Mouse (Mus musculus) liver, embryonic 15.5 days (tissue): ENCODE data around the gene Ttll2. TPM values are rescaled to one million over a fixed set of nuclear protein-coding genes. Genes with fewer than 3 reads are reported as not detected.
"Not testable (repeated sequence)": the region's sequence is repeated elsewhere in the genome, so short reads cannot be mapped to it uniquely, and the experiment has no call there.

Experiments used
- ATAC-seq: fragments of 200-750 bp; cut with Nextera tagmentation; 2 replicates; pipeline ENCODE4 v1.8.0; 2017; ENCODE audit warnings: moderate number of reproducible peaks, mild to moderate bottlenecking, moderate library complexity; ENCODE audit not compliant: insufficient read depth
- H3K27ac ChIP-seq: fragments of 300-500 bp; sonication (generic); replicated peaks from 2 replicates; pipeline ENCODE4 v1.5.1; 2015; ENCODE audit warnings: mild to moderate bottlenecking, inconsistent platforms
- H3K27me3 ChIP-seq: fragments of 300-500 bp; sonication (generic); 2 replicates; pipeline ENCODE4 v1.6.1; 2015; ENCODE audit warnings: mild to moderate bottlenecking, inconsistent platforms
- H3K36me3 ChIP-seq: fragments of 300-500 bp; sonication (generic); replicated peaks from 2 replicates; pipeline ENCODE4 v1.6.1; 2015; ENCODE audit warnings: moderate library complexity, mild to moderate bottlenecking, inconsistent platforms
- H3K4me1 ChIP-seq: fragments of 300-500 bp; sonication (generic); replicated peaks from 2 replicates; pipeline ENCODE4 v1.6.1; 2015; ENCODE audit warnings: inconsistent platforms
- H3K4me2 ChIP-seq: fragments of 300-500 bp; sonication (generic); 2 replicates; pipeline ENCODE4 v1.6.1; 2015; ENCODE audit warnings: moderate library complexity, mild to moderate bottlenecking, inconsistent platforms
- H3K4me3 ChIP-seq: fragments of 300-500 bp; sonication (generic); replicated peaks from 2 replicates; pipeline ENCODE4 v1.5.1; 2015; ENCODE audit warnings: mild to moderate bottlenecking, inconsistent platforms
- H3K9ac ChIP-seq: fragments of 300-500 bp; sonication (generic); 2 replicates; pipeline ENCODE4 v1.6.1; 2015; ENCODE audit warnings: moderate library complexity, mild to moderate bottlenecking, inconsistent platforms
- H3K9me3 ChIP-seq: fragments of 300-500 bp; sonication (generic); replicated peaks from 2 replicates; pipeline ENCODE4 v1.6.1; 2016; ENCODE audit warnings: inconsistent platforms
- WGBS: fragments of 180-500 bp; shearing (Covaris S2); methylation state at CpG from one replicate; pipeline ENCODE4 v1.1.7; 2015; ENCODE audit warnings: mixed read lengths; ENCODE audit not compliant: insufficient replicate concordance; 5-methylcytosine and 5-hydroxymethylcytosine counted together
- polyA plus RNA-seq: library from polyadenylated mRNA; unstranded; fragments of >200 nt; fragmentation: Nextera tagmentation; extraction: Ambion mirVana; gene quantifications from 2 replicates; pipeline ENCODE4 v1.2.1, GENCODE M21; 2015

The Ttll2 gene
- polyA plus RNA-seq, 1 experiment from 2014 or later = 0.05 TPM

GRCm38 (mm10) chr17:7383167-7384143 lies 31.0 kb upstream of the Ttll2 start:
- ATAC-seq = peak; percentile 38
- H3K9ac ChIP-seq, H3K4me1 ChIP-seq, H3K27me3 ChIP-seq, H3K9me3 ChIP-seq, H3K27ac ChIP-seq, H3K4me3 ChIP-seq, H3K36me3 ChIP-seq, H3K4me2 ChIP-seq: not testable (repeated sequence)
- WGBS = 55% methylated on average over 12 of the region's 13 CpGs

- ATAC-seq, H3K36me3 ChIP-seq, H3K27ac ChIP-seq, H3K4me3 ChIP-seq, H3K9ac ChIP-seq, H3K9me3 ChIP-seq, H3K4me1 ChIP-seq, H3K27me3 ChIP-seq, H3K4me2 ChIP-seq: not testable (repeated sequence)
- 43% methylated on average over 1 of the region's 3 CpGs for WGBS
Measured at GRCm38 (mm10) chr17:7382711-7383110, 30.2 kb upstream of the Ttll2 start.

DNA sequence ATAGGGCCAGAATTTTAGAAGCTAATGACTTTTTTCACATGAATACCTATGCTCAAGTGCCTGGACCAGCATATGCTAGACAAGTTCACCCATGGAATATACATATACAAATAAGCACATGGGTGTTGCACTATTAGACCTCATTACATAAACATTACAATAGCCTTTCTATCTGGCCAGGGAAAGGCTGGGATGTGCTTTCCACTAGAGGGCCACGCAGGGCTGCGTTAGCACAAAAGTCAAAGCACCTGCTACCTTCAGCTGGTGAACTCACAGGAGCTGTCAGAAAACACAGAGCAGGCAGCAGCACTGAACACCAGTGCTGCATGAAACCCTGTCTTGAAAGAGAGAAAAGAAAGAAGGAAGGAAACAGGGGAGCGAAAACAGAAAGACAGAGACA lies 25.4 kb upstream of the Ttll2 start:
- 30% methylated on average over 2 of the region's 3 CpGs for WGBS
- not testable (repeated sequence) for ATAC-seq

GRCm38 (mm10) chr17:7376951-7377700 lies 24.6 kb upstream of the Ttll2 start:
- not testable (repeated sequence) for H3K4me3 ChIP-seq, ATAC-seq, H3K36me3 ChIP-seq, H3K4me2 ChIP-seq, H3K4me1 ChIP-seq, H3K27ac ChIP-seq, H3K27me3 ChIP-seq, H3K9me3 ChIP-seq, H3K9ac ChIP-seq
- WGBS = 100% methylated on average over 1 of the region's 3 CpGs

More for the DNA sequence above, 25.4 kb upstream of the Ttll2 start:
- not testable (repeated sequence) for H3K27ac ChIP-seq, H3K36me3 ChIP-seq, H3K4me3 ChIP-seq, H3K9ac ChIP-seq, H3K4me1 ChIP-seq, H3K4me2 ChIP-seq, H3K9me3 ChIP-seq, H3K27me3 ChIP-seq

GRCm38 (mm10) chr17:7371879-7372278 lies 19.4 kb upstream of the Ttll2 start, which contains the start of gene Gm49630:
Gene Gm49630 (minus strand): TSS chr17:7371979.
- H3K27ac ChIP-seq, H3K9ac ChIP-seq, ATAC-seq, H3K9me3 ChIP-seq, H3K4me2 ChIP-seq, H3K36me3 ChIP-seq, H3K4me3 ChIP-seq, H3K4me1 ChIP-seq, H3K27me3 ChIP-seq: not testable (repeated sequence)
- WGBS = 45% methylated on average over 4 of the region's 5 CpGs

GRCm38 (mm10) chr17:7369401-7369800 lies 16.9 kb upstream of the Ttll2 start:
- WGBS = 48% methylated on average over 6 of the region's 6 CpGs
- H3K4me3 ChIP-seq, H3K4me2 ChIP-seq, ATAC-seq, H3K4me1 ChIP-seq, H3K27me3 ChIP-seq, H3K9me3 ChIP-seq, H3K36me3 ChIP-seq, H3K9ac ChIP-seq, H3K27ac ChIP-seq: not testable (repeated sequence)

- not testable (repeated sequence) for H3K27me3 ChIP-seq, H3K9ac ChIP-seq, ATAC-seq, H3K9me3 ChIP-seq, H3K4me3 ChIP-seq, H3K4me1 ChIP-seq, H3K27ac ChIP-seq, H3K36me3 ChIP-seq, H3K4me2 ChIP-seq
- 52% methylated on average over 5 of the region's 7 CpGs for WGBS
Measured at GRCm38 (mm10) chr17:7366676-7367374, 14.3 kb upstream of the Ttll2 start.

- 50% methylated on average over 1 of the region's 1 CpGs for WGBS
- H3K4me1 ChIP-seq, H3K27ac ChIP-seq, H3K27me3 ChIP-seq, H3K36me3 ChIP-seq, ATAC-seq, H3K4me3 ChIP-seq, H3K9ac ChIP-seq, H3K4me2 ChIP-seq, H3K9me3 ChIP-seq: not testable (repeated sequence)
Measured at GRCm38 (mm10) chr17:7366265-7366664, 13.8 kb upstream of the Ttll2 start.

DNA sequence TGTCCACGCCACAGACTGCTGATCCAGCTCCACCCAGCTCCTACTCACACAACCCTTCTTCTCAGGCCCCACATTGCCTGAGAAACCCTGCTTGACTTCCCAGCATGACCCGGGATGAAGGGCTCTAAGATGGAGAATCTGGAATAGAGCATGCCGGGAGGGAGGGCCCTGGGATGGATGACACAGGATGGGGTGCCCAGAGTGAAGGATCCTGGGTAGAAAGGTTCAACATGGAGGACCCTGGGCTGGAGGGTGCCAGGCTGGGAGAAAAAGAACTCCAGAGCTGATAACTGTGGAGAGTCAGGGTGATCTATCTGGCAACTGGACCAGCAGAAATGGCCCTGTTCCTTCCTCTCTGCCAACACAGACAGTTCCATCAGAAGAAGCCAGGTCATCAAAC lies 13.1 kb upstream of the Ttll2 start:
- ATAC-seq, H3K4me2 ChIP-seq, H3K9ac ChIP-seq, H3K4me1 ChIP-seq, H3K9me3 ChIP-seq, H3K27me3 ChIP-seq, H3K27ac ChIP-seq, H3K36me3 ChIP-seq, H3K4me3 ChIP-seq: not testable (repeated sequence)
- 29% methylated on average over 1 of the region's 3 CpGs for WGBS

DNA sequence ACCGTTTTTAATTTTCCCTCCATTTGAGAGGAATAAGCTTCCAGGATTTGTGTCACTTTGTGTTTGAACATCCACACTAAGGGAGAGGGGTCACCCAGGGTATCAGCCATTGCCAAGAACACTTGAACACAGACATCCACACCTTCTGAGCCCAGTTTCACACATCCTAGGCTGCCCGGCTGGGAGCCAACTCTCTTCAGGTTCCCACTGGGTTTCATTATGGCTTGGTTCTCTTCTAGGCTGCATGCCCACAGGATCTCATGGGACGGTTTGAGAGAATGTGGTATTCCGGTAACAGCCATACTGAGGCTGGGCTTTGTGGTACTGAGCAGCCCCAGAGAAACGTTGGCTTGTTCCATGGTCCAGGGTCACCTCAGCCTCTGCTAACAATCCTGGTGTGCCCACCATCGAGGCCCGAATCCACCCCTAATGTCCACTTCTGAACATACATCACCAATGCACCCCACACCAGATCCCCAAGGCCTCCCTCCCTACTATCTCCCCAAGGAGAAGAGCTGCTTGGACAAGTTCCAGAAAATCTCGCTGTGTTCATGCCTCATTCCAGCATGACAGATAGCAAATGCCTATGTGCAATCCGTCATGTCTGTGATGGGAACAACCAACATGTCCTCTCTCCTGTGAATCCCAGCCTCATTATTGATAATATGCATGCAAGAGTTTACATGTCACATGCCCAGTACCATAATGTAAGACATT lies 8.4 kb upstream of the Ttll2 start:
- not testable (repeated sequence) for ATAC-seq, H3K4me3 ChIP-seq, H3K27me3 ChIP-seq, H3K4me2 ChIP-seq, H3K27ac ChIP-seq, H3K4me1 ChIP-seq, H3K9me3 ChIP-seq, H3K36me3 ChIP-seq, H3K9ac ChIP-seq
- 54% methylated on average over 9 of the region's 9 CpGs for WGBS
